In genomic region chr7:145111252-145112131, GRCm38 (mm10) we compare ENCODE assay signal across 8 mouse cellular contexts.
DNase-seq lines count a peak whose midpoint lies in the region; ATAC-seq and TF ChIP-seq lines count a peak whose summit lies in the region.

No protein-coding gene starts in this region.

- H3K4me3 ChIP-seq in cerebellum, adult 2 months (replicated peaks; ENCODE audit: insufficient read depth, low read depth, low read length): no peak overlapping the region
- H3K4me3 ChIP-seq in embryonic facial prominence, embryonic 15.5 days (replicated peaks): no peak overlapping the region
- no peak overlapping the region for H3K4me3 ChIP-seq in heart, embryonic 12.5 days
- H3K4me3 ChIP-seq in kidney, embryonic 14.5 days (ENCODE audit: low read length): peak overlapping the region; percentile 4; the same call in 1 of the 2 replicates
- H3K4me3 ChIP-seq in stomach, embryonic 15.5 days (replicated peaks): peak overlapping the region; percentile 19; the same call in 1 of the 2 replicates

- TF ChIP-seq CTCF in cerebellum, adult 2 months (IDR thresholded peaks at IDR 0.05; ENCODE audit: borderline replicate concordance, insufficient read depth, low read depth, low read length): no peak

- H3K4me1 ChIP-seq in cerebellum, adult 2 months (ENCODE audit: control insufficient read depth, insufficient read depth, low read length): 0 out of 2 replicates have a peak, but pooled peaks cover 9% of the 10 kb centered on the region
- peaks cover 21% of the 10 kb centered on the region for H3K4me1 ChIP-seq in embryonic facial prominence, embryonic 15.5 days
- peaks cover 47% of the 10 kb centered on the region for H3K4me1 ChIP-seq in heart, embryonic 12.5 days (replicated peaks)
- H3K4me1 ChIP-seq in kidney, embryonic 14.5 days (ENCODE audit: control insufficient read depth, insufficient read depth, low read length): peaks cover 24% of the 10 kb centered on the region
- peaks cover 21% of the 10 kb centered on the region for H3K4me1 ChIP-seq in stomach, embryonic 15.5 days

- H3K4me2 ChIP-seq in embryonic facial prominence, embryonic 15.5 days (replicated peaks): peak overlapping the region; percentile 35
- H3K4me2 ChIP-seq in heart, embryonic 12.5 days: peak overlapping the region; percentile 49
- peak overlapping the region; percentile 32 for H3K4me2 ChIP-seq in kidney, embryonic 14.5 days (replicated peaks; ENCODE audit: low read depth, low read length)
- H3K4me2 ChIP-seq in stomach, embryonic 15.5 days: peak overlapping the region; percentile 48

- ATAC-seq in embryonic facial prominence, embryonic 15.5 days (ENCODE audit: insufficient number of reproducible peaks, low FRiP score, low TSS enrichment, low read depth): peak; percentile 71
- ATAC-seq in heart, embryonic 12.5 days (ENCODE audit: insufficient number of reproducible peaks, low FRiP score): peak; percentile 81
- ATAC-seq in kidney, embryonic 14.5 days (ENCODE audit: low FRiP score, low TSS enrichment): peak; percentile 71
- ATAC-seq in monocyte, adult 5-6 weeks (replicated peaks; ENCODE audit: insufficient number of reproducible peaks, low FRiP score, low TSS enrichment, poor library complexity, severe bottlenecking): peak; percentile 52
- ATAC-seq in stomach, embryonic 15.5 days (ENCODE audit: insufficient read depth, low FRiP score, low read depth): peak; percentile 70

- WGBS in cerebellum, adult 2 months: 38% methylated on average over 20 of the region's 20 CpGs
- 13% methylated on average over 20 of the region's 20 CpGs for WGBS in embryonic facial prominence, embryonic 15.5 days
- 17% methylated on average over 20 of the region's 20 CpGs for WGBS in heart, embryonic 12.5 days
- 18% methylated on average over 20 of the region's 20 CpGs for WGBS in kidney, embryonic 14.5 days
- 16% methylated on average over 20 of the region's 20 CpGs for WGBS in stomach, embryonic 15.5 days

- H3K36me3 ChIP-seq in embryonic facial prominence, embryonic 15.5 days: no peaks in the 10 kb centered on the region
- no peaks in the 10 kb centered on the region for H3K36me3 ChIP-seq in heart, embryonic 12.5 days
- H3K36me3 ChIP-seq in kidney, embryonic 14.5 days (ENCODE audit: control insufficient read depth, insufficient read depth, low read length): no peaks in the 10 kb centered on the region
- H3K36me3 ChIP-seq in stomach, embryonic 15.5 days: no peaks in the 10 kb centered on the region

- no peaks in the 10 kb centered on the region for H3K27me3 ChIP-seq in cerebellum, adult 2 months (ENCODE audit: control insufficient read depth, insufficient read depth, low read length)
- no peaks in the 10 kb centered on the region for H3K27me3 ChIP-seq in embryonic facial prominence, embryonic 15.5 days
- no peaks in the 10 kb centered on the region for H3K27me3 ChIP-seq in heart, embryonic 12.5 days (replicated peaks)
- no peaks in the 10 kb centered on the region for H3K27me3 ChIP-seq in kidney, embryonic 14.5 days (ENCODE audit: control insufficient read depth, insufficient read depth, low read length)
- no peaks in the 10 kb centered on the region for H3K27me3 ChIP-seq in stomach, embryonic 15.5 days (replicated peaks)

- TF ChIP-seq POLR2A in cerebellum, adult 2 months (IDR thresholded peaks at IDR 0.05; ENCODE audit: borderline replicate concordance, insufficient read depth, low read length): no peak

- no peaks in the 10 kb centered on the region for H3K9me3 ChIP-seq in embryonic facial prominence, embryonic 15.5 days (replicated peaks)
- no peaks in the 10 kb centered on the region for H3K9me3 ChIP-seq in heart, embryonic 12.5 days (replicated peaks)
- no peaks in the 10 kb centered on the region for H3K9me3 ChIP-seq in kidney, embryonic 14.5 days (ENCODE audit: control insufficient read depth, low read length)
- H3K9me3 ChIP-seq in stomach, embryonic 15.5 days: no peaks in the 10 kb centered on the region

- H3K27ac ChIP-seq in cerebellum, adult 2 months (ENCODE audit: insufficient read depth, low read length): no peak overlapping the region
- H3K27ac ChIP-seq in embryonic facial prominence, embryonic 15.5 days (replicated peaks): peak overlapping the region; percentile 82
- H3K27ac ChIP-seq in heart, embryonic 12.5 days (ENCODE audit: poor library complexity, severe bottlenecking): peak overlapping the region; percentile 92
- H3K27ac ChIP-seq in kidney, embryonic 14.5 days (ENCODE audit: low read depth, low read length): peak overlapping the region; percentile 96
- peak overlapping the region; percentile 89 for H3K27ac ChIP-seq in stomach, embryonic 15.5 days

- H3K9ac ChIP-seq in embryonic facial prominence, embryonic 15.5 days: no peak overlapping the region
- H3K9ac ChIP-seq in heart, embryonic 12.5 days: peak overlapping the region; percentile 52
- peak overlapping the region; percentile 42; the same call in 1 of the 2 replicates for H3K9ac ChIP-seq in kidney, embryonic 14.5 days (ENCODE audit: low read depth, low read length)
- no peak overlapping the region for H3K9ac ChIP-seq in stomach, embryonic 15.5 days

- peak; percentile 14 to 22 for DNase-seq in cerebellum, adult 2 months
- no peak for DNase-seq in cerebellum, adult 9-10 months
- peak; percentile 53 for DNase-seq in liver

Comparison
In these comparisons a context has a peak if more than half of its experiments do, and no peak if none do; other contexts are left out.
1. H3K4me3 ChIP-seq: peak in kidney, embryonic 14.5 days (single experiment) and stomach, embryonic 15.5 days (single experiment); none in cerebellum, adult 2 months (single experiment), embryonic facial prominence, embryonic 15.5 days (single experiment) and heart, embryonic 12.5 days (single experiment).
2. H3K9ac ChIP-seq: peak in heart, embryonic 12.5 days (single experiment) and kidney, embryonic 14.5 days (single experiment); none in embryonic facial prominence, embryonic 15.5 days (single experiment) and stomach, embryonic 15.5 days (single experiment).
3. Peak in every context shown above with its lines, with median percentiles within 50 percentile points of each other: ATAC-seq and H3K4me2 ChIP-seq.